Mouse (Mus musculus) megakaryocyte progenitor cell, adult 5-6 weeks (primary cell): ENCODE results near the gene Pla2g4a. TPM values are rescaled to one million over a fixed set of nuclear protein-coding genes. Genes with fewer than 3 reads are reported as not detected.

Experiments used
- ATAC-seq: replicated peaks from 2 replicates; pipeline ENCODE4 v1.8.0; 2016; ENCODE audit warnings: mild to moderate bottlenecking, moderate TSS enrichment, inconsistent platforms; ENCODE audit not compliant: poor library complexity
- total RNA-seq, 2 experiments: library from RNA; stranded (forward) in 1 of 2; stranded (reverse) in 1 of 2; fragments of 157-497, 149-512 nt in 1 of 2; fragments of 200-1000 nt in 1 of 2; gene quantifications; 2 replicates each; pipeline versions ENCODE4 v1.2.3 to v1.2.4; 2015 to 2017

The Pla2g4a gene
- total RNA-seq, 2 experiments from 2014 or later, result 39.1 to 75.3 TPM

- ATAC-seq, result no peak
These were observed 99.5 kb downstream of the Pla2g4a start for GRCm38 (mm10) chr1:149861543-149861942.

- ATAC-seq, result peak; percentile 66
These were observed 102.4 kb downstream of the Pla2g4a start for GRCm38 (mm10) chr1:149858734-149859133.

GRCm38 (mm10) chr1:149856720-149857119, 104.4 kb downstream of the Pla2g4a start:
- ATAC-seq, result peak; percentile 92

- no peak for ATAC-seq
These were observed 105.5 kb downstream of the Pla2g4a start for GRCm38 (mm10) chr1:149855581-149855980.

GRCm38 (mm10) chr1:149854867-149855266, 106.2 kb downstream of the Pla2g4a start:
- ATAC-seq, result no peak

GRCm38 (mm10) chr1:149846655-149847054, 114.4 kb downstream of the Pla2g4a start:
- no peak for ATAC-seq

- peak; percentile 53 for ATAC-seq
These were observed 119.2 kb downstream of the Pla2g4a start for GRCm38 (mm10) chr1:149841845-149842244.

GRCm38 (mm10) chr1:149840961-149841416, 120.1 kb downstream of the Pla2g4a start:
- peak; percentile 88 for ATAC-seq

- no peak for ATAC-seq
These were observed 120.7 kb downstream of the Pla2g4a start for GRCm38 (mm10) chr1:149840312-149840930.

GRCm38 (mm10) chr1:149836496-149836895, 124.6 kb downstream of the Pla2g4a start:
- no peak for ATAC-seq

- ATAC-seq, result no peak
These were observed 127.2 kb downstream of the Pla2g4a start for GRCm38 (mm10) chr1:149833876-149834275.

GRCm38 (mm10) chr1:149832952-149833351, 128.1 kb downstream of the Pla2g4a start:
- ATAC-seq, result peak; percentile 77

- ATAC-seq, result no peak
These were observed 128.6 kb downstream of the Pla2g4a start for GRCm38 (mm10) chr1:149832514-149832913.

- peak; percentile 89 for ATAC-seq
These were observed 130.0 kb downstream of the Pla2g4a start for GRCm38 (mm10) chr1:149831100-149831499.

GRCm38 (mm10) chr1:149813616-149814345, 147.3 kb downstream of the Pla2g4a start:
- ATAC-seq, result no peak

GRCm38 (mm10) chr1:149809527-149809926, 151.6 kb downstream of the Pla2g4a start:
- ATAC-seq, result 0 out of 2 replicates have a peak, but pooled peaks have one; percentile 29

Other genes with a start within 250 kb of the Pla2g4a start
- gene Ptgs2, start 138.7 kb upstream of the Pla2g4a start, total RNA-seq (2015), result 1.3 and 5.8 TPM in 2 replicates
- gene Ptgs2, start 138.7 kb upstream of the Pla2g4a start, total RNA-seq (2017), result 2.0 and 2.6 TPM in 2 replicates